Mouse (Mus musculus) embryonic facial prominence, embryonic 14.5 days (tissue): Measurements from ENCODE around the gene Dpy19l3. TPM values are rescaled to one million over a fixed set of nuclear protein-coding genes. Genes with fewer than 3 reads are reported as not detected.

Experiments
- ATAC-seq: fragments of 200-750 bp; cut with Nextera tagmentation; 2 replicates; pipeline ENCODE4 v1.8.0; 2017; ENCODE audit warnings: low read depth, moderate number of reproducible peaks, moderate TSS enrichment
- DNase-seq: peaks from one replicate; pipeline ENCODE4 v3.0.0-alpha.2; 2015; ENCODE audit warnings: low spot score
- H3K27ac ChIP-seq: fragments of 300-500 bp; sonication (generic); replicated peaks from 2 replicates; pipeline ENCODE4 v1.5.1; 2014; ENCODE audit warnings: low read depth, mild to moderate bottlenecking, low read length, moderate library complexity
- H3K27me3 ChIP-seq: fragments of 300-500 bp; sonication (generic); replicated peaks from 2 replicates; pipeline ENCODE4 v1.6.1; 2014; ENCODE audit warnings: low read length; ENCODE audit not compliant: control insufficient read depth, insufficient read depth
- H3K36me3 ChIP-seq: fragments of 300-500 bp; sonication (generic); 2 replicates; pipeline ENCODE4 v1.6.1; 2014; ENCODE audit warnings: low read length, mixed read lengths; ENCODE audit not compliant: control insufficient read depth, insufficient read depth
- H3K4me1 ChIP-seq: fragments of 300-500 bp; sonication (generic); 2 replicates; pipeline ENCODE4 v1.6.1; 2014; ENCODE audit warnings: antibody characterized with exemption, low read length; ENCODE audit not compliant: control insufficient read depth, insufficient read depth
- H3K4me2 ChIP-seq: fragments of 300-500 bp; sonication (generic); 2 replicates; pipeline ENCODE4 v1.6.1; 2014; ENCODE audit warnings: low read depth, mild to moderate bottlenecking, low read length, moderate library complexity, mixed read lengths
- H3K4me3 ChIP-seq: fragments of 300-500 bp; sonication (generic); 2 replicates; pipeline ENCODE4 v1.5.1; 2014; ENCODE audit warnings: low read depth, mild to moderate bottlenecking, low read length
- H3K9ac ChIP-seq: fragments of 300-500 bp; sonication (generic); 2 replicates; pipeline ENCODE4 v1.6.1; 2014; ENCODE audit warnings: low read depth, mild to moderate bottlenecking, low read length, moderate library complexity, mixed read lengths
- H3K9me3 ChIP-seq: fragments of 300-500 bp; sonication (generic); 2 replicates; pipeline ENCODE4 v1.6.1; 2016; ENCODE audit warnings: low read length; ENCODE audit not compliant: control insufficient read depth
- WGBS: fragments of 180-500 bp; shearing (Covaris S2); extraction: QIAGEN DNeasy Blood & Tissue Kit; methylation state at CpG from one replicate; pipeline ENCODE4 v1.1.7; 2014; 5-methylcytosine and 5-hydroxymethylcytosine counted together
- polyA plus RNA-seq: library from polyadenylated mRNA; unstranded; fragments of >200 nt; fragmentation: Nextera tagmentation; extraction: Ambion mirVana; gene quantifications from 2 replicates; pipeline ENCODE4 v1.2.1, GENCODE M21; 2014

The Dpy19l3 gene
- polyA plus RNA-seq, 1 experiment from 2014 or later = 34.9 TPM

- ATAC-seq (no peak), DNase-seq (no peak)
- Histone ChIP-seq H3K36me3 (peaks cover 22% of the 10 kb centered on the region), H3K4me3 (no peak overlapping the region), H3K4me1 (no peaks in the 10 kb centered on the region), H3K9ac (no peak overlapping the region), H3K4me2 (no peak overlapping the region), H3K27ac (no peak overlapping the region), H3K9me3 (no peaks in the 10 kb centered on the region), H3K27me3 (no peaks in the 10 kb centered on the region)
- WGBS = 74% methylated on average over 9 of the region's 9 CpGs
Observed at GRCm38 (mm10) chr7:35648239-35649069, 105.8 kb downstream of the Dpy19l3 start.

DNA sequence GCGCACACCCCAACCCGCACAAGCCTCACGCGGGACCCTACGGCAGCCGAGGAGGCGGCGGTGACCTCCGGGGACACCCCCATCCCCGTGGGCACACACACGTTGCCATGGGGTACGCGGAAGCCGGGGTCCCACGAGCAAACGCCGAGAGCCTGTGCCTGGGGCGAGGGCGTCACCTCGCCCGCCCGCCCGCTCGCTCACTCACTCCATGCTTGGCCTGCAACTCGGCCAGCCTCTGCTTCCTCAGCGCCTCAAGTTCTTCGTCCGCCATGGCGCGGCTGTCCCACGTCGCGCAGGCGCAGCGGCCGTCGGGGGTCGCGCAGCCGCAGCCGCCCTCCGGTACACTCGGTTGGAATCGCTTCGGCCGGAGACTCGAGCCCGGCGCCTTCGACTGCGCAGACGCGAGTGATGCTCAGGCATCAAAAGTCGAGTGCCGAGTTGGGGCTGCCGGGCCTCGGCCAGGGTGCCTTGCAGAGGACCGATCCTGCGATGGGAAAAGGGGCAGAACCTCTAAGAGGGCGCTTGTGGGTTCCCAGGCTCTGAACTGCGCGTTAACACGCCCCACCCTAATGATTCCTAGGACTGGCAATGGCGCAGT, 107.1 kb downstream of the Dpy19l3 start, which contains the start of gene Pdcd5:
Gene Pdcd5 (minus strand): TSS at position 421 of the 598 bp plus-strand sequence.
- Histone ChIP-seq H3K9ac (peak within 1 kb of the TSS; percentile 95), H3K36me3 (peaks cover 35% of the 10 kb centered on the region), H3K27ac (peak within 1 kb of the TSS; percentile 76), H3K9me3 (no peaks in the 10 kb centered on the region), H3K4me2 (peak within 1 kb of the TSS; percentile 71), H3K27me3 (no peaks in the 10 kb centered on the region), H3K4me3 (peak within 1 kb of the TSS; percentile 95), H3K4me1 (no peaks in the 10 kb centered on the region)
- 0% methylated on average over 34 of the region's 64 CpGs for WGBS
- DNase-seq (peak; percentile 97), ATAC-seq (peak; percentile 95)

DNA sequence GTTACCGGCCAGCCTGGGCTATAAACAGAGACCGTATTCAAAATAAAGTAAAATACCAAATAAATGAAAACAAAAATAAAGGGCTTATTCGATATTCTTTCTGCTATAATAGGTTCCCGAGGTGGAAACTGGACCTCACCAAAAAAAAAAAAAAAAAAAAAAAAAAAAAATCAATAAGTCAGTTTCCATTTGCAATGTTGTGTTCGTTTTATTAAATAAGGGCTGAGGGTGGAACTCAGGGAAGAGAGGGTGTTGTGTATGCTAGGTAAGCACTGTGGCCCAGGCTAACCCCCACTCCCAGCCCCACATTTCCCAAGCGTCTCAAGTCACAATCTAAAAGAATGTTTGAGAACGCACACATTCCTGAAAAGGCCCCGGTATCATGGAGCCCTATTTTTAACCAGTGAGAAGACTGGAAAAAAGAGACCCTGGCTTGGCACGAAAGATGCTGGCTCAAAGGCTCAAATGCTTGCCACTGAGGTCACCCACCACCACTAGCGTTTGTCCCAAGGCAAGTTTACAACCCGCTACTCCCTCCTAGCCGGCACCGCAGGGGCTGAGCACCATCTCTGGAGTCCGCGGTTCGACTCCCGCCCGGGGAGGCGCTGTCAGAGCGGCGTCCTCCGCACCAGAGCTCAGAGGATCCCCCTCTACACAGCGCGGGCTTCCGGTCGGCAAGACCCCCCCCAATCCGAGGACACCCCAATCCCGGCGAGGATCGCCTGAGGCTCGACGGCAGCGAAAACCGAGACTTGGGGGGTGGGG, 107.8 kb downstream of the Dpy19l3 start:
- Histone ChIP-seq H3K9me3 (no peaks in the 10 kb centered on the region), H3K4me2 (peak overlapping the region; percentile 71), H3K36me3 (peaks cover 39% of the 10 kb centered on the region), H3K27me3 (no peaks in the 10 kb centered on the region), H3K4me1 (no peaks in the 10 kb centered on the region), H3K9ac (peak overlapping the region; percentile 95), H3K27ac (peak overlapping the region; percentile 76), H3K4me3 (peak overlapping the region; percentile 95)
- peak; percentile 50 for ATAC-seq
- DNase-seq = peak; percentile 26
- 13% methylated on average over 23 of the region's 34 CpGs for WGBS

- Histone ChIP-seq H3K36me3 (peaks cover 85% of the 10 kb centered on the region), H3K4me1 (no peaks in the 10 kb centered on the region), H3K4me2 (no peak overlapping the region), H3K9ac (no peak overlapping the region), H3K27ac (no peak overlapping the region), H3K27me3 (no peaks in the 10 kb centered on the region), H3K9me3 (no peaks in the 10 kb centered on the region), H3K4me3 (no peak overlapping the region)
- DNase-seq (no peak), ATAC-seq (no peak)
- 86% methylated on average over 6 of the region's 6 CpGs for WGBS
Observed at GRCm38 (mm10) chr7:35640072-35640471, 114.2 kb downstream of the Dpy19l3 start.

GRCm38 (mm10) chr7:35636874-35637273, 117.4 kb downstream of the Dpy19l3 start:
- Histone ChIP-seq H3K27me3 (no peaks in the 10 kb centered on the region), H3K4me2 (no peak overlapping the region), H3K4me1 (no peaks in the 10 kb centered on the region), H3K36me3 (peaks cover 80% of the 10 kb centered on the region), H3K27ac (no peak overlapping the region), H3K9ac (no peak overlapping the region), H3K4me3 (no peak overlapping the region), H3K9me3 (no peaks in the 10 kb centered on the region)
- no peak for ATAC-seq
- 94% methylated on average over 9 of the region's 9 CpGs for WGBS
- no peak for DNase-seq

- H3K4me3 ChIP-seq = no peak overlapping the region
- peak; percentile 38 for DNase-seq
- H3K36me3 ChIP-seq = peaks cover 80% of the 10 kb centered on the region
- H3K4me2 ChIP-seq = no peak overlapping the region
- H3K9ac ChIP-seq = no peak overlapping the region
- no peak overlapping the region for H3K27ac ChIP-seq
- WGBS = 71% methylated on average over 6 of the region's 6 CpGs
- ATAC-seq = no peak
- H3K9me3 ChIP-seq = no peaks in the 10 kb centered on the region
- no peaks in the 10 kb centered on the region for H3K4me1 ChIP-seq
- H3K27me3 ChIP-seq = no peaks in the 10 kb centered on the region
Observed at GRCm38 (mm10) chr7:35636229-35636628, 118.0 kb downstream of the Dpy19l3 start.

Other genes starting within 250 kb of the Dpy19l3 start
- 0.17 and 0.66 TPM in 2 replicates for gene Tdrd12, start 216.7 kb downstream of the Dpy19l3 start, polyA plus RNA-seq
- gene Nudt19, start 198.2 kb downstream of the Dpy19l3 start, polyA plus RNA-seq = 57.3 and 59.0 TPM in 2 replicates
- 0.17 and 0.22 TPM in 2 replicates for gene Rgs9bp, start 168.9 kb downstream of the Dpy19l3 start, polyA plus RNA-seq
- gene Ankrd27, start 168.2 kb downstream of the Dpy19l3 start, polyA plus RNA-seq = 42.0 and 46.3 TPM in 2 replicates
- gene Pdcd5, start 106.9 kb downstream of the Dpy19l3 start, polyA plus RNA-seq = 272 and 275 TPM in 2 replicates
- gene Zfp507, start 48.5 kb upstream of the Dpy19l3 start, polyA plus RNA-seq = 17.8 TPM in 2 replicates